Mouse (Mus musculus) embryo, embryonic 10 days (tissue): ENCODE data around the gene Gosr1.
"Not testable (repeated sequence)": the region's sequence is repeated elsewhere in the genome, so short reads cannot be mapped to it uniquely, and the experiment has no call there.

Experiments
- DNase-seq: peaks from one replicate; pipeline ENCODE4 v3.0.0-alpha.2; 2015; ENCODE audit warnings: low spot score

Gene Gosr1

DNA sequence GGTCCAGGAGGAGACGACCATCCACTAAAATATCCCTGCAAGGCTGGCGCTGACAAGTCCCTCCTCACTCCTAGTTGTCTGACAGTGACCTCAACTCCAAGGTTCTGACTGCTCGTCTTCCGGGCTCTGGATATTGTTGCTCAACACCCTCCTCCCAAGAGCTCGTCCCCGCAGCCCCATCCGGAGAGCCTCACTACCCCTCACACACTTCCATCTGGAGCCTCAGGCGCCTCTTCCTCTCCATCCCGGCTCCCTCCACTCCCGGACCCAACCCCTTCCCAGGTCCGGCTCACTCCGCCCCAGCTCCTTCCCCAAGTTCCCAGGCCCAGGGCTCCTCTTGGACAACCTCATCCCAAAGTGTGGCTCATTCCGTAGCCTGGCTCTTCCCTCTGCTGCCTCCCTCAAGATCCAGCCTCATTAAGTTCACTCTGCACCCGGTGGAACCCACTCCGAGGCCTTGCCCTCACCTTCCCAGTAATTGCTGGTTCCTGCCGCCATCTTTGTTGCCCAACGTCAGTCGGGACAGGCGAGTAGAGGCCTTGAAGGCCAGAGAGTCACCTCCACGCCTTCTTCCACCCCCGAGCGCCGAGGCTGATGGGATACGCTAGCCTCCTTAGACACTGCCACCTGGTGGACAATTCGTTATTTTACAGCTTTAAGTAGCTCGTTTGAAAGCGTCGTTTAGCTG is at the start of gene Gosr1:
Gene Gosr1 (minus strand): TSS at position 527 of the 688 bp plus-strand sequence.
- DNase-seq, result peak; percentile 99

DNA sequence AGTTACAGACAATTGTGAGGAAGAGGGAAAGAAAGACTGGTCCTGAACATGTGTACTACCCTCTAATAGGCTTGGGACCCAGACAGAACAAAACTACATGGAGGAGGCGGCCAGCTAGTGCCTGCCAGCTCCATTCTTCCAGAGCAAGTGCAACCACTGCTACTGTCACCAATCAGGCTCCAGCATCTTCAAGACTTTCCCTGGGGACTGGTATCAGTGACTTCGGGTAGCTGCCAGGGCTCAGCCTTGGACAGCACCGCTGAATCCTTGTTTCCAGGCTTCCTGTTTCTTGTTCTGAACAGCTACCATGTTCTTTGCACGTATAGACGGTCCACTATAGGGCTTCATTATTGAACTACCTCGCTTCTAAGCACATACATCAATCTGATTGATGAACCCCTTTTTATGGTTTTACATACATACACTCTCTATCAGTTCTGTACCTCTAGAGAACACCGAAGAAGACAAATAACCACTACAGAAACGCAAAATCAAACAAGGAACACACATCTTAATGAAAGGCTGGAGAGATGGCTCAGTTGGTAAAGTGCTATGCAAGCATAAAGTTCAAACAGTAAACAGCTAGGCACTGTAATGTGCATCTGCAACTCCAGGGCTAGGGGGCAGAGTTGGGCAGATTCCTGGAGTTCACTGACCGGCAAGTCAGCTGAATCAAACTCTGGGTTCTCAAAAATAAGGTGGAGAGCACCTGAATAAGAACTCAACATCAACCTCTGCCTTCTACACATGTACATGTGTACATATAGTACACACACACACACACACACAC is 47.5 kb upstream of the Gosr1 start:
- no peak for DNase-seq

DNA sequence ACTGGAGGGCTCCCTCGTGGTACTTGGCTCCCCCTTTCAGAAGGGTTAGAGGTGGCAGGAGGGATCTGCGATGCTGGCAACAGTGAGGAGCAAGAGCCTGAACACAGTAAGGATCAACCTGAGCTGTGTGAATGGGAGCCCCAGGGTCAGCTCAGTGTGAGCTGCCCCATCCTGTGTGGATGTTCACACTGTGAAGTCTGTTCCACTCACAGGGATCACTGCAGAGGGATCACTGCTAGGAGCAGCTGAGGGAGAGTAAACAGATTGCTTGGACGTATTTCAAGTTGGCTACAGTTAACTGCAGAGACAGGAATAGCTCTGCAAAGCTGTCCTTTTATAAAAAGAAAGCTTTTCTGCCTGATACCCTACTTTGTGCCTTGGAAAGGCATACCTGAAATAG is 46.1 kb upstream of the Gosr1 start:
- DNase-seq, result no peak

DNA sequence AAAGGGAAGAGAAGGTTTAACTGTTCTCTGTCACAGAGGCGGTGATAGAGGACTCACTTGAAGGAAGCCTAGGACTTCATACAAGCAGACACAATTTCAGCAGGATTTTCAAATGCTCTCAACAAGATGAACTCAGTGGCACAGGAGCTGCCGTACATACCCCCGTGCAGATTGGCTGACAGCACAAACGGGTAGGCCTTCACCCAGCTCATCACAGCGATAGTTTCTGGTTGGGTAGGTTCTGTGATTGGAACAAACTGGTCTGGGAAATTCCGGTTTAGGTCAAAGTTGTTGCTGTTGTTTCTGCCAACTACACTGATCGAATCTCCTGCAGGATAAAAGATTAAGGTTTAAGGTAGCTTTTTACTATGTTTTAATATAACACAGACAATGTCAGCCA is 45.2 kb upstream of the Gosr1 start:
- DNase-seq, result no peak

DNA sequence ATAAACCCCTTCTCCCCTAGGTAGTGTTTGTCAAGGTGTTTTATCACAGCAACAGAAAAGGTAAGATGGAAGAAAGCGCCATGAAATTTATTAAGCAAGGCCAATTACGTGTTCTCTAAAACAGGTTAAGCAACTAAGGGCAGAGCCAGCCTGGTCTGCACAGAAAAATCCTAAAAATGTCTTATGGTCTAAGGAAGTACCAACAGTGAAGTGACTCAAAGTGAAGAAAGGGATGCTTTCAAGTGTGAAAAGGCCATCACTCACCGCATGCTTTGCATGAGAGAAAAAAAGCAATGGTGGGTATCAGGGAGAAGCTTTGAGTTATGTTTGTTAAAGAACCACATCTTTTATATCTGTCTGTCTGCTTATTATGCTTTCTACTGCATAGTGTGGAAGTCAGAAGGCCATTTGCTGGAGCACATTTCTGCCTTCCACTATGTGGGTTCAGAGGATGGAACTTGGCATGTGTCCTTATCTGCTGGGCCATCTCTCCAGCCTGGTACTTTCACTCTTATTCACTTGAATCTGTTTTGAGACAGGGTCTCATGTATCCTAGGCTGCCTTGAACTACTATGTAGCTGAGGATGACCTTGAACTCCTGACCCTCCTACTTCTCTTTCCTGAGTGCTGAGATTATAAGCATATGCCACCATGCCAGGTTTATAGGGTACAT is 43.8 kb upstream of the Gosr1 start:
- no peak for DNase-seq

DNA sequence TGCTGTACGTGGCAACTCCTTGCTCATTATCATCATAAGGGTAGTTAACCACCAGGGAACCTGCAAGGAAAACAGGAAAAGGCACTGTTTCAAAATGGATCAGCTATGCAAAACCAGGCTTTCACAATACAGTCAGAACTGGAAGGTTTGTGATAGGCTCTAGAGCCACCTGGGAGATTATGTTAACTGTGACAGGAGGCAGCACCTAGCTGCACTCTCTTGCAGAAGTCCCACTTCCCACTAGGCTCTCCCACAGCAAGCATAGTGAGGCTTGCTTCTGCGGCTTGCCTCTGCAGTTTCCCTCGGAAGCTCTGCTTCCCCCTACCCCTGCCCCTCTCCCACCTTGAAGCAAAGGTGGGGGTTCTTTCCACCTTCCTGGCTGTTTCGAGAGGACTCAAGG is 42.6 kb upstream of the Gosr1 start:
- no peak for DNase-seq

DNA sequence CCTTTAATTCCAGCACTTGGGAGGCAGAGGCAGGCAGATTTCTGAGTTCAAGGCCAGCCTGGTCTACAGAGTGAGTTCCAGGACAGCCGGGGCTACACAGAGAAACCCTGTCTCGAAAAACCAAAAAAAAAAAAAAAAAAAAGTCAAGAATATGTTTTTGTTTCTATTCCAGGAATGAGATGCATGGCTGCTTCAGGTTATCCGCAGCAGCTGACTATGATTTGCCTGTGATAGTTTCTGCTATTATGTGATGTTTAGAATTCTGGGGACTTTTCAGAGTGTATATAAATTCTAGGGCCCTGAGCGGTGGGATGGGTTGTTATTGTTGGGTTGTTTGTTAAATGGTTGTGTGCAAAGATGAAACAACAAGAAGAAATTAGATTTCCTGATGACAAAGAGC is 41.7 kb upstream of the Gosr1 start:
- not testable (repeated sequence) for DNase-seq

DNA sequence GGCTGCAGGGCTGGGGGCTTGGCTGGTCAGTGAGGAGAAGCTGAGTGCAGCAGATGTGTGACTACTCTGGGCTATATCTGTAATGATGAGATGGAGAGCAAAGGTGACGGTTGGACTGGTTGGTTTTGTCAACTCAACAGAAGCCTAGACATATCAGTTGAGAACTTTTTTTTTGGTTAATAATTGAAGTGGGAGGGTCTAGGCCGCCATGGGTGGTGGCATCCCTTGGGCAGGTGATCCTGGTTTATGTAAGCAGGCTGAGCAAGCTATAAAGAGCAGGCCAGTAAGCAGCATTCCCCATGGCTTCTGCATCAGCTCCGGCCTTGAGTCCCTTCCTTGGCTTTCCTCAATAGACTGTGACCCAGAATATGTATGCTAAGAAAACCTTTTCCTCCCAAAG is 39.9 kb upstream of the Gosr1 start:
- DNase-seq, result no peak

DNA sequence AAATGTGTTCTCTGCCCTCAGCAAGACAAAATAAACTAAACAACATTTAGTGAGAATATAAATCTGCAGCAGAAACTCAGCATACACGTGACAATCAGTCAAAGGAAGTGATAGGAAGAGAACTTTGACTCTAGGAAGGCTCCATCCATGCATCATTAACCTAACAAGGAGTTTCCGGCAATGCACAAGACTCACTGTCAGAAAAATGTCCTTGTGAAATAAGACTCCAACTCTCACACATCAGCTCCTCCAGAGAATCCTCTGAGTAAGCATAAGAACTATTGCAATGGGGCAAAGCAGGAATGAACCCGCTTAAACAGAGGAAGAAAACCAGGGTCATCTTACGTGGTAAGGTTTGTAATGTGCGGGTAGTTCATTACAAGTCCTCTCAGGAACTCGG is 33.9 kb upstream of the Gosr1 start:
- DNase-seq, result no peak

DNA sequence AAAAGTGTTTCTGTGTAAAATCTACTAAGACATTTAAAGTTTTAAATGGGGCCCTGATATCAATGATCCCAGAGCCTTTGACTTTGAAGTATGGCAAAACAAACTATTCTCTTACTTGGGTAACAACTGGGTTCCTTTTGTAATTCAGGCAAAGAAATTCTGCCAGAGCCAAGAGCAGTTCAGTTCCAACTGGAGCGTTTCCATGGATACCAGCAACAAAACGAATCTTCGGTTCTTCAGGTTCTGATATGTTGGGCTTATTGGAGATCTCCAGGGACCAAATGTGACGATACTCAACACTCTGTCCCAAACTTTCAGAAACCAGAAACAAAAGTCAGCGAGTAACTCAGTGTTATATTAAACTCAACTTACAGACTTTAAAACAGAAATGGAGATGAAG is 31.9 kb upstream of the Gosr1 start:
- no peak for DNase-seq

DNA sequence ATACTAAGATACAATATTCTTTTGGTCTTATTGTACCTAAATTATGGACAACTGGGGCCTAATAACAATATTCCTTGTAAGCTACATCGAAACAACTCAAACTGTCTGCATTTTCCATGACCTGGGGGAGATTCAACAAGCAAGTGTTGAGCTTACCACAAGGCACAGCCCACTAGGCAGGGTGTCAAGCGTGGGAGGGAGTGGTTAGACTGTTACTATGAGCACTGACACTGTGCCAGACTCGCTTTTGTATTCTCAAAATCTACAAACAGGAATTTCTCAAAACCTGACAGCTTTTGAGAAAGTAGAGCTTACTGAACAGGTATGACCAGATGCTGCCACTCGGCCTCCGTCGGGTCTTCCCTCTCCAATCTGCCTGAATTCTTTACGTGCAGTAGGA is 28.0 kb upstream of the Gosr1 start:
- no peak for DNase-seq

DNA sequence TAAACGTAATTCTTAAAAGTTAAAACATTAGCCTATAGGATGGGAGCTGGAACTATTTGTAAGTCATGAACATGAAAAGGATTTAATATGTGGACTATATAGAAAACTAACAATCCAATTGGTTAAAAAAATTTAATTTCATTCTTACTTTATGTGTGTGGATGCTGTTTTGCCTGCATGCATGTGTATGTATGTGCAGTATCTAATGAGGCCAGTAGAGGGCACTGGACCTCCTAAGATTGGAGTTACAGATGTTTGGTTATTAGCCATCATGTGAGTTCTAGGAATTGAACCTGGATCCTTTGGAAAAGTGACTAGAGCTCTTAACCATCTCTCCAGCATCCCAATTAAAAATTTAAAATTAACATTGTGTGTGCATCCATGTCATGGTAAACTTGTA is 25.9 kb upstream of the Gosr1 start:
- DNase-seq, result peak; percentile 78

DNA sequence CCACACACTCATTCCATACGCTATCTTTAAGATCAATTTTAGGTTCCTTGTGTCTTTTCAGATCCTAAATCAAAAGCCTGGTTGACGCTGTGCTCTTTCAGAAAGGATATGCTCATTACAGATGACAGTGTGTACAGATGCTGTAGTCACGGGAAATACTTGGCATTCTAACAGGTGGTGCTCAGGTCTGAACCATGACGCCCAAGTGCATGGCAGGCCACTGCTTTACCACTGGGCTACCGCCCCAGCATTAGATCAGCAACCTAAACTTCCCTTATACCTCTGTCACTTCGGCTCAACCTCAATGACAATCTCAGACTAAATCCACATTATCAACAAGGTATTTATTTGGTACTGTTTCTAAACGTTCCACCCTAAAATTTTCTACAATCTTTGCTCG is 12.2 kb upstream of the Gosr1 start:
- no peak for DNase-seq

DNA sequence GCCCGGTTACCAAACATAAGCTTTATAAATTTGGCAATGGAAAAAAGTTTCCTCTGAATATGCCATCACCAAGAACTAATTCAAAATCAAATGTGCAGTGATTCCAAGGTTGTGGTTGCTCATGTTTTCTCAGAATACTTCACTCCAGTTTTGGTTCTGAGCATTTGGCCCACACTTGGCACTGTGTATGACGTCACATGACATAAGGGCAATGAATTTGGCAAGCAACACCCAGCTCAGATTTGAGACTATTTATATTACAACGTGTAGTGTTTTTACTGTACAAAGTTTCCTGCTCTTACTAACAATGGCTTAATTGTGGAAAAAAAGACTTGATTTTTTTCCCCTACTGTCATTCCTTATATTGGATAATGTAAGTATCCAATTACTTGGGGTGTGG is 10.4 kb upstream of the Gosr1 start:
- no peak for DNase-seq

DNA sequence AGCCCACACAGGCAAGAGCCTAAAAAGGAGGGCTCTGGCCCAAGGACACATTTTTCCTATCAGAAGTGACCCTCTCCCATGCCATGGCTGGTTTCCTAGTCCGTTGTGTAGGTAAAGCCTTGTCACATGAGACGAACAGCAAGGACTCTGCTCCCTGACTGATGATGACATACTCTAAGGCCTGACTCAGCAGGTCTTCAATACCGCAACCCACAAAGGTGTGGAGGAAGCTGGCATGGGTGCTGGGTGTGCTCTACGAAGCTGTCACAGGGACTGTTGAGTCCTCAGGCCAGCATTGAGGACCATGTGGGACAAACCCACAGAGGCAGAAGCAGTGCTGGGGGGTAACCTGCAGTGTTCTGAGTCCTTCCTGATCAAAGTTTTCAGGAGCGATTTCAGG is 7.2 kb upstream of the Gosr1 start:
- no peak for DNase-seq

DNA sequence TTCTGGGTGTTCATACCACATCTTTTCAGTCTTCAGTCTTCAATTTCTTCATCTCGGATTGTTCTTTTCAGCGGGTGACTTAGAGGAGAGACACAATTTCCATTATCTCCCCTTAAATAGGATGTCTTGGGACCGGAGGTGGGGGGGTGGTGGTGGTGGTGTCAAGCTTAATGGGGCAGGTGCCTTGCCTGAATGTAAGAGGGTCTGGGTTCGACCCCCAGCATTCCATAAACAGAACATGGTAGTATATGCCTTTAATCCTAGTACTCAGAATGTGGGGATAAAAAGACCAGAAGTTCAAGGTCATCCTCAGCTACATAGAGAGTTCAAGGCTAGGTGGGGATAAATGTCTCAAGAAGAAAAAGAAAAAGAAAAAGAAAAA is 353 bp upstream of the Gosr1 start:
- DNase-seq, result no peak

DNA sequence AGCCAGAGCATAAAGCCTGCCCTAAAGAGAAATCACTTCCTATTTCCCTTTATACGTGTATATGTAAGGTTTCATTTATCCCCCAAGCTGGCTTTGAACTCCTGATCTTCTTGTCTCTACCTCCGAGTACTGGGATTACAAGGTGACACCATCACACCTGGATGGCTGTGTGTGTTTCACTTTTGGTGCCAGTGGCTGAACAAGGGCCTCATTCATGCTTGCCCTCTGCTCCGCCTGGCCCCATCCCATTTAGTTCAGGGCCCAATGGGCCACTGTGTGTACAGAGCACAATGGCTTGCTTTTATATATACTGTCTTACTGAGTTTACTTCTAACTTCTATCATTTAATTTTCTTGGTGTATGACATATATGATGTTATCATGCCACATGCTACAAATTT is 11.1 kb downstream of the Gosr1 start:
- no peak for DNase-seq

DNA sequence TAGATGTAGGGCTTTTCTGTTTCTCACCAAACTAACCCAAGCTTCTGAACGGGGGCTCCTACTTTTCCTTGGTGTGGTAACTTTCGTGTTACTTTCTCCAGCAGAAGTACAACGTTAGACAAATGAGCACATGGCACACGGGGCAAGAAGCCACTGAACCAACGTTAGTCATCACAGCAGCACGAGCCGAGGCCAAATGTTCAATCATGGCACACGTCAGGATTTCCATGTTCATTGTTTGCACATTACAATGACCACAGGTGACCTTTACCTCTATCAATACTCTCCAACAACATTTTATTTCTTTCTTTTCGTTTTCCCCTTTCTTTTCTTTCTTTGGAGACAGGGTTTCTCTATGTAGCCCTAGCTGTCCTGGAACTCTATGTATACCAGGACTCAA is 14.6 kb downstream of the Gosr1 start:
- no peak for DNase-seq

DNA sequence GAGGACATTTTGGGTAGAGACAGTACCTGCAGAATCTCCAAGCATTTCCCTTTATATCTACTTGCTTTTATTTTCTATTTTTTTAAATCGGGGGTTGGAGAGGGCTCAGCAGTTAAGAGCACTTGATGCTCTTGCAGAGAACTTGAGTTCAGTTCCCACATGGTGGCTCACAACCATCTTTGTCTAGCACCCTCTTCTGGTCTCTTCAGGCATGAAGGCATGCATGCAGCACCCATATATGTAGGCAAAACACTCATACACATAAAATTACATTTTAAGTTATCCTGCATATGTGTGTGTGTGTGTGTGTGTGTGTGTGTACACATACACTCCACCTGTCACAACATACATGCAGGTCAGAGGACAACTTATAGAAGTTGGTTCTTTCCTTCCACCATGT is 17.5 kb downstream of the Gosr1 start:
- no peak for DNase-seq

DNA sequence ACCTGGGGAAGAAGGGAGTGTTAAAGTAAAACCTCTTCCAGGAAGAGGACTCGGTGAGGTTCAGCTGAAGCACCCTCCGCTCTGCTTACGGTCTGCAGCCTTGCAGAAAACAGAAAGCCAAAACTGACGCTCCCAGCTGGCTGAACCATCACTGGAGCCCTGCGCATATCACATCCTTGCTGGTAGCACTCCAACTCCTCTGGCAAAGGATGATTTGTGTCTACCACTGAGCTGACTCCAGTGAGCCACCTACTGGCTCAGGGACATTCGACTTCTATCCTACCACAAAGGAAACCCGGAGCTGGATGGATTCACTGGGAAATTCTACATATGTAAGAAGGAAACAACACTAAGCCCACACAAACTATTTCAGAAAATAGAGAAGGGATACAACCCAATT is 18.8 kb downstream of the Gosr1 start:
- DNase-seq, result peak; percentile 26

DNA sequence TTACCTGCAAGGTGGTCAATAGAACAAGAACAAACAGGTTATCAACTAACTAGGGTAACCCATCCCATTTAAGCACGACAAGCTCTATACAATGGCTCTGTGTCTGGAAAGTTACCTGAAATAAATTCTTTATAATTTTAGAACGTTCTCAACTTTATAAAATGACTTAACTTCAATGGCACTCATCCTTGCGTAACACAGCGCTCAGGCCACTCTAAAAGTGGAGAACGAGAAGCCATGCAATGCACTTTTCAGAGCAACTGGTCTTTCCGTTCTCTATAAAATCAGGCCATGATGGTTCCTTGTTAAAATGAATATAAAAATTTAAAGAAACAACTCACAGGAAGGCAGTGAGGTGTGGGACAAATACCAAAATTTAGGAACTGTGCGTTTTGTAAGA is 20.9 kb downstream of the Gosr1 start:
- no peak for DNase-seq

DNA sequence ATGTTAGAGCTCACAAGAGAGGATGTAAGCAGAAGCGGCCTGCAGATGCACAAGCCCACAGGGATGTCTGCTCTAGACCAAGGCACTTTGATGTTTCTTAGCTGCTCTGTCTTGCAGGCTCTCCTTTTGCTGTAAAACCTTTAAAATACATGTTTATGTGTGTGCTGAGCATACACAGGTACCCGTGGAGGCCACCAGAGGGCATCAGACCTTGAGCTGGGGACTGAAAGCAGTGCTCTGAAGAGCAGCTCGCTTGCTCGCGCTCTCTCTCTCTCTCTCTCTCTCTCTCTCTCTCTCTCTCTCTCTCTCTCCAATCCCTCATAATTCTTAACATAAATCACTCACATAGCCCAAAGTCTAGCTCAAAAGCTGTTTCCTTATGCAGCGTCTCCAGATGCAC is 24.3 kb downstream of the Gosr1 start:
- DNase-seq, result peak; percentile 48

DNA sequence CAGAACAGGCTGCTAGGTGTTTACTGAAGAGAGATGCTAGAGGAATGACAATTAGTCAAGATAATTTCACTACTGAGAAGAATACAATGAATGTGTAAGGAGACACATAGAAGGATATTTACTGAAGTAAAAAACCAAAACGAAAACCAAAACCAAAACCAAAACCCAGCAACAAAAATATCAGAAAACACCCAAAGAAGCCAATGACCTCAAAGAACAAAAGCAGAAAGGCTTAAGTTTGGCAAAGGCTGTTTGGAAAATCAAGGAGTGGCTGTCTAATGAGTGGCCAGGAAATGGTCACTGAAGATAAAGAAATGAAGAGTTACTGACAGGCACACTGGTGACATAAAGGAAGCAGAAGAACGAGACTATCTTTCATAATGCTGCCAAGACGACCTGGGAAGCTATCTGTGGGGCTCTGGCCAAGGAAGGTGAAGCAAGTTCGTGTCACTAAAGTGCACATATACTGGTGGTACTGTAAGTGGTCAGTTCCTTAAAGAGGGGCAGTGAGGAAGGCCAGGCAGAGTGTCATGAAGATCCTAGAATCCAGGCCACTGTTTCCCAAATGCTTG is 27.5 kb downstream of the Gosr1 start:
- DNase-seq, result no peak
